Mouse (Mus musculus) midbrain, embryonic 16.5 days (tissue): ENCODE results near the gene Ddr1. TPM values are rescaled to one million over a fixed set of nuclear protein-coding genes. Genes with fewer than 3 reads are reported as not detected.

Source experiments
- ATAC-seq: fragments of 200-750 bp; cut with Nextera tagmentation; 2 replicates; pipeline ENCODE4 v1.8.0; 2017; ENCODE audit warnings: moderate TSS enrichment
- H3K27ac ChIP-seq: fragments of 300-500 bp; sonication (generic); 2 replicates; pipeline ENCODE4 v1.5.1; 2014; ENCODE audit warnings: mild to moderate bottlenecking, low read length, mixed read lengths
- H3K27me3 ChIP-seq: fragments of 300-500 bp; sonication (generic); 2 replicates; pipeline ENCODE4 v1.6.1; 2014; ENCODE audit warnings: low read depth, low read length, mixed read lengths; ENCODE audit not compliant: control insufficient read depth, insufficient read depth
- H3K36me3 ChIP-seq: fragments of 300-500 bp; sonication (generic); 2 replicates; pipeline ENCODE4 v1.6.1; 2014; ENCODE audit warnings: mild to moderate bottlenecking, low read length, moderate library complexity, mixed read lengths; ENCODE audit not compliant: control insufficient read depth, insufficient read depth
- H3K4me1 ChIP-seq: fragments of 300-500 bp; sonication (generic); 2 replicates; pipeline ENCODE4 v1.6.1; 2014; ENCODE audit warnings: mild to moderate bottlenecking, low read length, mixed read lengths; ENCODE audit not compliant: control insufficient read depth, insufficient read depth
- H3K4me2 ChIP-seq: fragments of 300-500 bp; sonication (generic); 2 replicates; pipeline ENCODE4 v1.6.1; 2014; ENCODE audit warnings: mild to moderate bottlenecking, low read length, mixed read lengths
- H3K4me3 ChIP-seq: fragments of 300-500 bp; sonication (generic); 2 replicates; pipeline ENCODE4 v1.5.1; 2014; ENCODE audit warnings: low read depth, mild to moderate bottlenecking, low read length, moderate library complexity, mixed read lengths
- H3K9ac ChIP-seq: fragments of 300-500 bp; sonication (generic); 2 replicates; pipeline ENCODE4 v1.6.1; 2014; ENCODE audit warnings: low read depth, low read length, mixed read lengths
- H3K9me3 ChIP-seq: fragments of 300-500 bp; sonication (generic); replicated peaks from 2 replicates; pipeline ENCODE4 v1.6.1; 2014; ENCODE audit warnings: mild to moderate bottlenecking, low read length, mixed read lengths; ENCODE audit not compliant: control insufficient read depth, poor library complexity, severe bottlenecking
- WGBS: fragments of 180-500 bp; shearing (Covaris S2); extraction: QIAGEN DNeasy Blood & Tissue Kit; methylation state at CpG from one replicate; pipeline ENCODE4 v1.1.7; 2014; 5-methylcytosine and 5-hydroxymethylcytosine counted together
- polyA plus RNA-seq: library from polyadenylated mRNA; unstranded; fragments of >200 nt; fragmentation: Nextera tagmentation; extraction: Ambion mirVana; gene quantifications from 2 replicates; pipeline ENCODE4 v1.2.1, GENCODE M21; 2015

Gene Ddr1
- polyA plus RNA-seq, 1 experiment from 2014 or later, result 87.8 TPM

DNA sequence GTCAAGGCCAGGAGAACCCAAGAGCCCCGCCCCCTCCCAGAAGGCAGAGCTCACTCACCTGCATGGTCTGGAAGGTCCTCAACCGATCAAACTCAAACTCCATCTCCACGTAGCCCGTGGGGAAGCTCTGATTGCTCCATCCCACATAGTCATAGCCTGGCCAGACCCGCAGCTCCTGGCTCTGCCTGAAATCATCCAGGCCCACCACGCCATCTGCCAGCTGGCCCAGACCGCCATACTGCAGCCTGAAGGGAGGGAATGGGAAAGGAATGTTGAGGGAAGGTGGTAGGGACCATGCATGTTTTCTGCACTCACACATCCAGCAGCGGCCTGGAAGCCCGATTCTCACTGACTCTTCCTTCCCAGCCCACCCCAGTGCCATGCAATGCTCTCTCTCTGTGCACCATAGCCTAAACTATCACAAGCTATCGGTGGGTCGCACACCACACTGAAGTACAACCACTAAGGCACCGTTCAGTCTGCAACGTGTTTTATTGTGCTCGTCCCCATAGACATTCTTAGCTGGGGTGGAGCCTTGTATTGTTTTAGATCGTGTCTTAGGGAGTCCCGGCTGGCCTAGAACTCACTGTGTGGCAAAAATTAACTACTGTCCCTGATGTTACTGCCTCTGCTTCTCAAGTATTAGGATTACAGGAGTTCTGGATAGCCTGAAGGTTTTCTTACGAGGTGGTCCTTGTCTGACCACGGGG, 14.3 kb downstream of the Ddr1 start:
- Histone ChIP-seq H3K9ac (no peak overlapping the region), H3K4me3 (no peak overlapping the region), H3K4me2 (no peak overlapping the region), H3K36me3 (peaks cover 49% of the 10 kb centered on the region), H3K27me3 (no peaks in the 10 kb centered on the region), H3K9me3 (no peaks in the 10 kb centered on the region), H3K27ac (no peak overlapping the region), H3K4me1 (peaks cover 7% of the 10 kb centered on the region)
- 94% methylated on average over 18 of the region's 18 CpGs for WGBS
- ATAC-seq, result no peak

DNA sequence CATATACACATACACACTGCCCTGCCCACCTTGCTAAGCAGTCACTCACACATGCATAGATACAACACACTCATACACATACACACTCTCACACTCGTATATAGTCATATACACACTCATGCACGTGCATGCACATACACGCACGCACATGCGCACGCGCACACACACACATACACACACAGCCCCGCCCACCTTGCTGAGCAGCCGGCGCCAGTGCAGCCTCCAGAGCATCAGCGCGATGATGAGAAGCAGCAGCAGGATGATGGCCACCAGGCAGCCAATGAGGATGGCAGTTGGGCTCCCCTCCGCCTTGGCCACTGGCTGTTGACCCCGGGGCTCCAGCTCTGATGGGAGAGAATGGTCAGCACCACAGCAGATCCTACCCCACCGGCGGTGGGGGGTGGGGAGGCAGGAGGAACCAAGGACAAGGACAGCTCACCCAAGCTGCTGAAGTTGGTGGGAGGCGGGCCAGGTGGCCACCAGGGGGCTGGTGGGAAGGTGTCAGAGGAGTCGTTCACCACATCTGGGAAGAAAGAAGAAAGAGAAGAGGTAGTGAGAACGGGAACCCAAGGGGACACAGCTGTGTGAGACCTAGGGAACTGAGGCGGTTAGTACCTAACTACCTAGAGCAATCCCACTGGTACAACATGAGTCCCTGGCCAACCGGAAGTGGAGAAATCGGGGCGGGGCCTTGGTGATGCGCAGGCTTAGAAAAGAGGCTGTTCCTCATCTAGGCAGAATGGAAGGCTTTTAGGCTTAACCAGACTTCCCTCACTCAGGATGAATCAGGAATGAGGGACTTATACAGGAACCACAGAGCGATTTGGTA, 15.9 kb downstream of the Ddr1 start:
- Histone ChIP-seq H3K4me1 (peaks cover 12% of the 10 kb centered on the region), H3K36me3 (peaks cover 60% of the 10 kb centered on the region), H3K27me3 (no peaks in the 10 kb centered on the region), H3K9me3 (no peaks in the 10 kb centered on the region), H3K27ac (no peak overlapping the region), H3K4me3 (no peak overlapping the region), H3K4me2 (no peak overlapping the region), H3K9ac (no peak overlapping the region)
- ATAC-seq, result no peak
- WGBS, result 90% methylated on average over 25 of the region's 25 CpGs

DNA sequence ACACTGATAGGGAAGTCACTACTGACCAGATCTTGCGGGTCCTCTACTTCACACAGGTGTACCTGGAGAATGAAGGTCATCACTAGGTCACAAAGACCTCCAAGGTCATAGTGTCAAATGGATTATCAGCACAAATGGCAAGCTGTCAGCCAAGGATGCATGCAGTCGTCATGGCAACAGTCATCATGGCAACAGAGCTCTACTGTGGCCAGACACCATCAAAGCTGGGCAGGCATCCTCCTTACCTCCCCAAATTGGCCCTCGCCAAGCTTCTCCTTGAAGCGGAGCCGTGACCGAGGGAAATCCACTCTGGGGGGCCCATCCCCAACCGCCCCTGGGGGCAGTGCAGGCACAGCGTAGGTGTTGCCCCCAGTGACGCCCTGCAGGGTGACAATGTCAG, 19.4 kb downstream of the Ddr1 start:
- Histone ChIP-seq H3K4me1 (peaks cover 12% of the 10 kb centered on the region), H3K9me3 (no peaks in the 10 kb centered on the region), H3K27ac (peak overlapping the region; percentile 70), H3K4me2 (no peak overlapping the region), H3K27me3 (no peaks in the 10 kb centered on the region), H3K9ac (peak overlapping the region; percentile 33; the same call in 1 of the 2 replicates), H3K4me3 (no peak overlapping the region), H3K36me3 (peaks cover 65% of the 10 kb centered on the region)
- 41% methylated on average over 9 of the region's 9 CpGs for WGBS
- no peak for ATAC-seq

DNA sequence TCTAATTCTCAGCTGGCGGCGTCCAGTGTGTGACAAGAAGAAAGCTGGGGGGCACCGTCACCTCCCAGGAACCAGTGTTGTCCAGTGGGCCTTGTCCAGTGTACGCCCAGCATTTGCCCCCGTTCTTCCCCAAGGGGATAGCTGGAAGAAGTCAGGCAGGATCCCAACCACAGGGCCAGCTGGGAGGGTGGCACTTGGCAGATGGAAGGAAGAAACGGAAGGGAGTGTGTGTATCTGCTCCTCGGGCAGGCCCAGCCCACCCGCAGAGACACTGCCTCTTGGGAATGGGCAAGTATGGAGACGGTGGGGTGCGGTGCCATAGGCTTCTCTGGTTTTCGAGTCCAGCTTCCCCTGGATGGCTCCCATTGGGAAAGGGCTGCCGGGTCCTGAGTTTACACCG, 22.4 kb downstream of the Ddr1 start:
- no peaks in the 10 kb centered on the region for H3K27me3 ChIP-seq
- WGBS, result 87% methylated on average over 13 of the region's 13 CpGs
- H3K27ac ChIP-seq, result no peak overlapping the region
- H3K9ac ChIP-seq, result no peak overlapping the region
- H3K4me1 ChIP-seq, result peaks cover 12% of the 10 kb centered on the region
- peaks cover 46% of the 10 kb centered on the region for H3K36me3 ChIP-seq
- no peak overlapping the region for H3K4me2 ChIP-seq
- H3K9me3 ChIP-seq, result no peaks in the 10 kb centered on the region
- no peak for ATAC-seq
- no peak overlapping the region for H3K4me3 ChIP-seq

DNA sequence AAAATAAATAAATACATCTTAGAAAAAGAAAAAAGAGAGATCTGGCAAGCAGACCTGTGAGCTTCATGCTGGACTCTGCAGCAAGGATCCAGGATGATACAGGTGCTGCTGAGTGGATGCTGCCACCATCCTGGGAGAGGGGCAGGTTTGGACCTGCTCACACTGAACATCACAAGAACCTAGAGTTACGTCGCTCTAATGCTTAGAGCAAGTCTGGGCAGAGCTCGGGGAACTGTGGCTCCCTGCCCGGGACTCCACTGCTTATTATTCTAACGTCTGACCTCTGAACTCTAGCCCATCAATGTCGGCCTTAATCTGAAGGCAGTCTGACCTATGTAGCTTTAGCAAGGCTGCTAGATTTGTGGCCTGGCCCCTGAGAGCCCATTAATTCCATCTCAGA, 23.8 kb downstream of the Ddr1 start:
- Histone ChIP-seq H3K27ac (0 out of 2 replicates have a peak overlapping the region, but pooled peaks have one; percentile 20), H3K4me1 (peaks cover 10% of the 10 kb centered on the region), H3K4me2 (no peak overlapping the region), H3K9ac (no peak overlapping the region), H3K9me3 (no peaks in the 10 kb centered on the region), H3K4me3 (no peak overlapping the region), H3K27me3 (no peaks in the 10 kb centered on the region), H3K36me3 (peaks cover 38% of the 10 kb centered on the region)
- WGBS, result 45% methylated on average over 6 of the region's 6 CpGs
- no peak for ATAC-seq

DNA sequence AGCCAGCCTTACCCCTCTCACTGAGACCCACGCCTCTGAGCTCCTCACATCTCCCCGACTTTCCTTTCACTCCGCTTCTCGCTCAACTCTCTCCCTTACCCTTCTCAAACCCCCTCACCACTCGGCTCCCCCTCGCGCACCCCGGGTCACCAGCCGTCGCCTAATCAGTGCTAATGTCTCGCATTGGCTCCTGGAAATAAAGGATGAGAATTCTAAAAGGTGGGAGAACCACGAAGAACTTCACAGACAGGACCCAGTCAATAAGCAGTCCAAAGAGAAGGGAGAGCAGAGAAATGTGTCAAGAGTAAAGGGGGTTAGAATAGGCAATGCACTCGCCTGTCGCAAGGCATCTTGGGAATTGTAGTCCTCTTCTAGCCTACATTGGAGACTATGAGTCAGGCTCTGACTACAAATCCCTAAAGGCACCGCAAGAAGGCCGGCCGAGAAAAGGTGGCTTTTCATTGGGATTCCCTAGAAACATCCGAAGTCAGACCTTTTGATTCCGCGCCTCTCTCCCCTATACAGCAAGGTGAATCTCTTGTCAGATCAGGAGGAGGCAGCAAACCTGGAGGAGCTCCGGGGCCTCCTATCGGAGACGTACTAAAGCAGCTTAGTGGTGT, 30.9 kb downstream of the Ddr1 start, which contains the start of gene Gtf2h4:
Gene Gtf2h4 (minus strand): TSS at position 324 of the 620 bp plus-strand sequence.
- peak; percentile 97 for ATAC-seq
- Histone ChIP-seq H3K9me3 (no peaks in the 10 kb centered on the region), H3K4me1 (peaks cover 7% of the 10 kb centered on the region), H3K4me3 (peak within 1 kb of the TSS; percentile 73), H3K4me2 (peak within 1 kb of the TSS; percentile 95), H3K27me3 (no peaks in the 10 kb centered on the region), H3K9ac (peak within 1 kb of the TSS; percentile 88), H3K27ac (peak within 1 kb of the TSS; percentile 63), H3K36me3 (no peaks in the 10 kb centered on the region)
- 2% methylated on average over 23 of the region's 23 CpGs for WGBS

DNA sequence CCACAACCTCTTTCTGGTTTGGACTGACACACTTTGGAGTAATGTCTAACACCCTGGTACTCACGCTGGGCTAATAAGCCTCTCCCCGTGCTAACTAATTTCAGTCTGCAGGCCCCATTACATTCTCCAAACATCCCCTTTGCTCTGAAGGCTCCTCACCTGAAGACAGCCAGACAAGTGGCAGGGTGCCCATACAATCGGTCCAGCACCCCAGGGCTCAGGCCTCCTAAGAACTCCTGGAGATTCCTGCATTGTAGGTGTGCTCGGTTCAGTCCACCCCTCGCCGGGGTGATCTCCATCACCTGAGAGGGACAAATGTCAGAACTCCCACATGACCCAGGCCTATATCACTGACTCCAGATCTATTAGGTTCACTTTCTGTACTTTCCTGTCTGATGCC, 31.9 kb downstream of the Ddr1 start:
- Histone ChIP-seq H3K27me3 (no peaks in the 10 kb centered on the region), H3K27ac (no peak overlapping the region), H3K9ac (no peak overlapping the region), H3K4me1 (peaks cover 14% of the 10 kb centered on the region), H3K9me3 (no peaks in the 10 kb centered on the region), H3K4me3 (no peak overlapping the region), H3K36me3 (no peaks in the 10 kb centered on the region), H3K4me2 (no peak overlapping the region)
- 92% methylated on average over 6 of the region's 6 CpGs for WGBS
- no peak for ATAC-seq

DNA sequence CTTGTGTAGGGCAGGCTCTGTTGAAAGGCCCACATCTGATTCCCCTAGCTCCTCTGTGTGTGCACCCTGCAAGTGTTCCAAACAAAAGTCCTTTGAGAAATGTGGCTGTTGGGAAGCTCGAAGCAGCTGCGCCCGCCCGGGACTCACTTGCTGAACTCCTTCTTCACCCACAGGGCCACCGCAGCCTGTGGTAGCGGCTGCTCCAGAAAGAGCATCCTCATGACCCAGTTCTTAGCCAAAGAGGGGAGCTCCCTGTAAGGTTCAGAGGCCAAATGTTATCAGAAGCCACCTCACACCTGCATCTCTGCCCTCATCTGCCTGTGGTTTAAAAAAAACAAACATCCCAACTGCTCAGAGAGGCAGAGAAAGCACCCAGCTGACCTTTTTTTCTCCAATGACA, 32.6 kb downstream of the Ddr1 start:
- Histone ChIP-seq H3K9ac (no peak overlapping the region), H3K9me3 (no peaks in the 10 kb centered on the region), H3K4me3 (no peak overlapping the region), H3K27ac (no peak overlapping the region), H3K4me1 (peaks cover 14% of the 10 kb centered on the region), H3K36me3 (no peaks in the 10 kb centered on the region), H3K4me2 (no peak overlapping the region), H3K27me3 (no peaks in the 10 kb centered on the region)
- no peak for ATAC-seq
- WGBS, result 88% methylated on average over 6 of the region's 6 CpGs

DNA sequence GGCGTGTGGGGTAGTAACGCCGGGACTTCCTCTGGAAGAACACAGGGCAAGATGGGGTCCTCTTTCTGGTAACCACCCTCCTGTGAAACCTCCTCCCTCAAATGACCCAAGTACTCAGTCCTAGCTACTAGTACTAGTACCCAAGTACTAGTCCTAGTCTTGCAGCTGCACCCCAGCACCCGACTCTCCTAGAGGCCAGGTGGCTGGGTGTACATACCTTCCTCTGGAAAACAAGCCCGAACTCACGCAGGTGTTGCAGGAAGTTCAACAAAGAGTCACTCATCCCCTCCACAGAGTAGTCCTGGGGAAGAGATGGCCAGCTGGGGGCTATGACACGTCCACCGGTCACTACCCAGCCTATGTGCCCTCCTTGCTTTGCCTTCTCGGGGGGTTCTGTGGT, 34.7 kb downstream of the Ddr1 start:
- H3K4me1 ChIP-seq, result peaks cover 19% of the 10 kb centered on the region
- no peak overlapping the region for H3K4me2 ChIP-seq
- H3K27me3 ChIP-seq, result no peaks in the 10 kb centered on the region
- 93% methylated on average over 9 of the region's 9 CpGs for WGBS
- H3K9ac ChIP-seq, result no peak overlapping the region
- H3K27ac ChIP-seq, result no peak overlapping the region
- no peaks in the 10 kb centered on the region for H3K9me3 ChIP-seq
- no peaks in the 10 kb centered on the region for H3K36me3 ChIP-seq
- no peak for ATAC-seq
- no peak overlapping the region for H3K4me3 ChIP-seq
